Mouse (Mus musculus) spleen, adult 2 months (tissue): ENCODE results near the gene Pdk2. TPM values are rescaled to one million over a fixed set of nuclear protein-coding genes. Genes with fewer than 3 reads are reported as not detected.

ENCODE experiments used
- DNase-seq, 2 experiments: peaks; one replicate each; pipeline versions ENCODE4 v3.0.0 to v3.0.0-alpha.2; 2012 to 2021; ENCODE audit warnings: low spot score in 2 of 2, low read depth in 1 of 2
- H3K27ac ChIP-seq: fragments of 200-500 bp; 2 replicates; pipeline ENCODE4 v1.5.1; 2012; ENCODE audit warnings: low read length, inconsistent platforms; ENCODE audit not compliant: insufficient read depth
- H3K27me3 ChIP-seq: fragments of 200-500 bp; 2 replicates; pipeline ENCODE4 v1.6.1; 2012; ENCODE audit warnings: mild to moderate bottlenecking, moderate library complexity, low read length, inconsistent platforms; ENCODE audit not compliant: control insufficient read depth, insufficient read depth
- H3K36me3 ChIP-seq: fragments of 200-500 bp; 2 replicates; pipeline ENCODE4 v1.6.1; 2012; ENCODE audit warnings: mild to moderate bottlenecking, low read length, inconsistent platforms; ENCODE audit not compliant: control insufficient read depth, insufficient read depth
- H3K4me1 ChIP-seq: fragments of 200-500 bp; 2 replicates; pipeline ENCODE4 v1.6.1; 2011; ENCODE audit warnings: inconsistent platforms; ENCODE audit not compliant: control insufficient read depth, insufficient read depth, insufficient read length
- H3K4me3 ChIP-seq: fragments of 200-500 bp; 2 replicates; pipeline ENCODE4 v1.5.1; 2011; ENCODE audit warnings: mild to moderate bottlenecking, inconsistent platforms; ENCODE audit not compliant: insufficient read depth, insufficient read length; ENCODE audit errors: extremely low read depth
- CTCF ChIP-seq: fragments of 200-500 bp; IDR thresholded peaks from 2 replicates; pipeline ENCODE4 v1.5.1; 2011; ENCODE audit warnings: mild to moderate bottlenecking, inconsistent platforms; ENCODE audit not compliant: insufficient read depth, insufficient read length, insufficient replicate concordance; ENCODE audit errors: extremely low read depth
- POLR2A ChIP-seq: fragments of 200-500 bp; IDR thresholded peaks from 2 replicates; pipeline ENCODE4 v1.6.1; 2011; ENCODE audit warnings: low read depth, low read length, inconsistent platforms
- WGBS: fragments of 180-500 bp; shearing (Covaris S2); methylation state at CpG from one replicate; pipeline ENCODE4 v1.1.7; 2018; 5-methylcytosine and 5-hydroxymethylcytosine counted together
- polyA plus RNA-seq: library from polyadenylated mRNA; depleted of rRNA; stranded (reverse); fragments of >200 nt; gene quantifications from 2 replicates; pipeline ENCODE4 v1.2.3, GENCODE M21; 2012

The Pdk2 gene
- polyA plus RNA-seq, 1 experiment: 13.8 TPM

GRCm38 (mm10) chr11:95039766-95040165 is 1.4 kb downstream of the Pdk2 start:
- WGBS: 95% methylated on average over 4 of the region's 4 CpGs
- Histone ChIP-seq H3K27me3 (no peaks in the 10 kb centered on the region), H3K27ac (no peak overlapping the region), H3K4me3 (no peak overlapping the region), H3K4me1 (peaks cover 3% of the 10 kb centered on the region; the same call in 1 of the 2 replicates), H3K36me3 (no peaks in the 10 kb centered on the region)
- no peak for TF ChIP-seq CTCF
- no peak for TF ChIP-seq POLR2A
- no peak for DNase-seq

DNA sequence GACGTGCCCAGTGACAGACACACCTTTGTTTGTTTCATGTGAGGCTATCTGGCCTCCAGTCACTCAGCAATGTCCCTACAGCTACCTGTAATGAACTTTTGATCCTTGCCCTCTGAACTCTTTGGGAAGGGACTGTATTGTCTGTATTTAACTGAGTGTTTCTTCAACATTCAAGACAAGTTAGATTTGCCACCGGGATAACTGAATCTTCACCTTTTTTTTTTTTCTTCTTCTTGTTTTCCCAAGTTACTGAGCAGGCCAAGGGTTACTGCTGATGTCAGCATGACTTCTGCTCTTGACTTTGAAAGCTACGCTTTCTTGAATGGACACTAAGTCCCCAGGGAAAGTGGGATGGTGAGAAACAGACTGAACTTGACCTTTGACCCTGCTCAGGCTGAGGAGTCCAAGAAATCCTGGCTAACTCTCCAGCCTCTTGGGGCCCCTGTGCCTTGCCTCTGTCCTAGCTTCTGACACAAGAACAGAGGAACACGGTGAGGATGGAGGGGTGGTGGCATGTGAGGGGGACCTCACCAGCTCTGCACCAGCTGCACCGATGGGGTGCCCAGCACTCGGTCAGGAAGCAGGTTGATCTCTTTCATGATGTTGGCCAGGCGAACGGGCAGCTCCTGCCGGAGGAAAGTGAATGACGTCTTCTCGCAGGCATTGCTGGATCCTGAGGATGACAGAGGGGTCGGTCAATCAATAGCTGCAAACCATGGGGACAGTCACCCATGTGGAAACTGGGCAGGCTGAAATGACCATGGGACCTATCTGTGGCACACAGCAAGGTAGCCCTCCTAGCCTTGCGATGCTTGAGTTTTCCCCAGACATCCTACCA is 2.1 kb downstream of the Pdk2 start:
- no peak for TF ChIP-seq CTCF
- TF ChIP-seq POLR2A: no peak
- 91% methylated on average over 13 of the region's 13 CpGs for WGBS
- H3K27me3 ChIP-seq: no peaks in the 10 kb centered on the region
- no peaks in the 10 kb centered on the region for H3K36me3 ChIP-seq
- H3K4me1 ChIP-seq: peaks cover 3% of the 10 kb centered on the region; the same call in 1 of the 2 replicates
- H3K27ac ChIP-seq: no peak overlapping the region
- no peak overlapping the region for H3K4me3 ChIP-seq
- no peak for DNase-seq

- no peak for DNase-seq
- H3K36me3 ChIP-seq: no peaks in the 10 kb centered on the region
- no peak overlapping the region for H3K27ac ChIP-seq
- peaks cover 3% of the 10 kb centered on the region; the same call in 1 of the 2 replicates for H3K4me1 ChIP-seq
- TF ChIP-seq CTCF (no peak), POLR2A (no peak)
- 92% methylated on average over 14 of the region's 14 CpGs for WGBS
- H3K4me3 ChIP-seq: no peak overlapping the region
- no peaks in the 10 kb centered on the region for H3K27me3 ChIP-seq
Observed at GRCm38 (mm10) chr11:95038156-95038817, 2.9 kb downstream of the Pdk2 start.

DNA sequence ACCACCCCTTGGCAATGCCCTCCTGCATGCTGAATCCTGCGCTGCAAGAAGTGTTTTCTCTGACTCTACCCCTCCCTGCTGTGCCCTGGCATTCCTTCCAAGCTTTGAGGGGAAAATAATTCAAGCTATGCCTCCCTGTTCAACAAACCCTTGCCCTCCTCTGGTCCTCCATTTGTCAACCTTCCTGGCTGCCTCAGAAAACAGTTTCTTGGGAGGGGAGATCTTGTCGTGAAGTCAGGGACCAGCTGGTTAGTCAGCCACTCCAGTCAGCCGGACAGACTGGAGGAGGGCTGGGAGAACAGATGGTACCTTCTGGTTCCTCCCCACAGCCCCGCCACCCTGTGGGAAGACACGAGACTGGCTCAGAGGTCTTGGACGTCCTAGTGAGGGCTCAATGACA is 3.8 kb downstream of the Pdk2 start:
- Histone ChIP-seq H3K4me1 (peaks cover 3% of the 10 kb centered on the region; the same call in 1 of the 2 replicates), H3K27ac (no peak overlapping the region)

DNA sequence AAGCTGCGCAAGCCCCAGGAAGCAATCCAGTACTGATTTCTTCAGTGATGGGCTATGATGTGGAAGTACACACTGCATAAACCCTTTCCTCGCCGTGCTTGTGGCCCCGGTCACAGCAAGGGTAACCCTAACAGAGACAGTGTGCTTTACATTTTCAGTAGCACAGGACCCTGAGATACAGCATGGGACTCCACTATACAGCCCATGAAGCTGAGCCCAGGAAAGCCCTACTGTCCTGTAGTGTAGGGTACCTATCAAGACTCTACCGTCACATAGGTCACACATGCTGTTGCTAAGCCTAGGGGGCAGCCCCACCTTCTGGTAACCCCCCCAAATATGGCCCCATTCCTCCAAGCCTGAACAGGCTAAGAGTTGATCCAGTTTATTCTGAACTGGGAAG is 4.6 kb downstream of the Pdk2 start:
- DNase-seq: no peak
- 93% methylated on average over 5 of the region's 5 CpGs for WGBS
- Histone ChIP-seq H3K27me3 (no peaks in the 10 kb centered on the region), H3K4me3 (no peak overlapping the region), H3K36me3 (no peaks in the 10 kb centered on the region), H3K4me1 (peaks cover 3% of the 10 kb centered on the region; the same call in 1 of the 2 replicates), H3K27ac (no peak overlapping the region)
- TF ChIP-seq POLR2A: no peak
- TF ChIP-seq CTCF: no peak

More for the DNA sequence above, 3.8 kb downstream of the Pdk2 start:
- no peaks in the 10 kb centered on the region for H3K27me3 ChIP-seq
- no peak for DNase-seq
- H3K4me3 ChIP-seq: no peak overlapping the region
- no peaks in the 10 kb centered on the region for H3K36me3 ChIP-seq
- 84% methylated on average over 6 of the region's 6 CpGs for WGBS
- TF ChIP-seq POLR2A (no peak), CTCF (no peak)

DNA sequence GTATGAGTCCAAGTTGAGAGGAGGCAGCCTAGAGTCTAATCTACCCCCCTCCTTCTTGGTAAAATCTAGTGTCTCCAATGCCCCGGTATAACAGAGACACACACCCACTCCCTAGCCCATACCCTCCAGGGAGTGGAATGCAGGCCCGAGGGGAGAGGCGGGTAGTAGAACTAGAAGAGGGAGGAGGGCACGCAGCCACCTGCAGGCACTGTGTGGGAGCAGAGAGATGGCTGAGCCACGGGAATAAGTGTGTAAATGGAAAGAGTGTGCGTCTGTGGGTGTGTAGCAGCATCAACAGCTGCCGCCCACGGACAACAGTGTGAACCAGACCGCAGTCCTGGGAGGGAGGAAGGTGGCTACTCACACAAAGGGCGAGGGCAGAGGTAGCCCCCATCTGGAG is 6.3 kb downstream of the Pdk2 start:
- H3K27me3 ChIP-seq: no peaks in the 10 kb centered on the region
- WGBS: 70% methylated on average over 10 of the region's 10 CpGs
- no peak for DNase-seq
- no peak overlapping the region for H3K4me3 ChIP-seq
- no peaks in the 10 kb centered on the region for H3K36me3 ChIP-seq
- H3K27ac ChIP-seq: no peak overlapping the region
- TF ChIP-seq POLR2A (no peak), CTCF (no peak)
- H3K4me1 ChIP-seq: no peaks in the 10 kb centered on the region

GRCm38 (mm10) chr11:95033617-95034016 is 7.5 kb downstream of the Pdk2 start:
- TF ChIP-seq POLR2A (no peak), CTCF (no peak)
- Histone ChIP-seq H3K27me3 (no peaks in the 10 kb centered on the region), H3K27ac (no peak overlapping the region), H3K36me3 (no peaks in the 10 kb centered on the region), H3K4me1 (no peaks in the 10 kb centered on the region), H3K4me3 (no peak overlapping the region)
- no peak for DNase-seq
- 90% methylated on average over 14 of the region's 14 CpGs for WGBS
